Mouse (Mus musculus): ENCODE data around the gene Gm28372. TPM values are rescaled to one million over a fixed set of nuclear protein-coding genes. Genes with fewer than 3 reads are reported as not detected.
"Not testable (repeated sequence)": the region's sequence is repeated elsewhere in the genome, so short reads cannot be mapped to it uniquely, and the experiment has no call there.

Gene Gm28372
- polyA plus RNA-seq (2015; fragmentation: Nextera tagmentation; extraction: Ambion mirVana): 0.32 TPM in 1 of 2 replicates, not detected in the other

- no peaks in the 10 kb centered on the region; the same call in 1 of the 2 replicates for H3K27me3 ChIP-seq
- H3K4me2 ChIP-seq: no peak within 1 kb of the TSS
- no peaks in the 10 kb centered on the region for H3K36me3 ChIP-seq
- H3K9me3 ChIP-seq: no peaks in the 10 kb centered on the region
- H3K9ac ChIP-seq: no peak within 1 kb of the TSS
- 89% methylated on average over 1 of the region's 1 CpGs for WGBS
- no peak within 1 kb of the TSS for H3K27ac ChIP-seq
- H3K4me3 ChIP-seq: no peak within 1 kb of the TSS
- peaks cover 22% of the 10 kb centered on the region for H3K4me1 ChIP-seq
- ATAC-seq (ENCODE audit: insufficient number of reproducible peaks, insufficient read depth, low FRiP score, low TSS enrichment, low read depth): no peak
These were observed at the start of gene Gm28372, which contains the start of gene 1700020A23Rik for GRCm38 (mm10) chr2:130404939-130405338. Gene Gm28372, plus strand, starts transcription at chr2:130405239. Gene 1700020A23Rik, plus strand, starts transcription at chr2:130405259.

DNA sequence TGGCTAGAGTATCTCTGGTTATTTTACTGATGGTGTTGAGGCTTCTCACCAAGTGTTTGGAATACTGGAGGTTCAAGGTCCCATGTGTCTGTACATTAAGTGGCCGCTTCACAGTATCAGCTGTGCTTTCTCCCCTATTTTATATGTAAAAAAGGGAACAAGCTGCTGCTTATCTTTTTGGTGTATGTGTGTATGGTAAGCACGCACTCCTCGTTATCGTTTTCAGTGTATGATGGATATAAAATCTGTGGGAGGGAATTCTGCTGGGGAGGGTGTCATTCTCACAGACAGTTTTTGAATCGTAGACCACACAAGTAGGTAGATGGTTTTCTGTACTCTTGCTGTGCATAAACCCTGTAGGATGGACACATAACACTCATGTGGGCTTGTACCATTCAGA is 47.5 kb upstream of the Gm28372 start:
- H3K4me2 ChIP-seq: no peak overlapping the region
- peaks cover 8% of the 10 kb centered on the region; the same call in 1 of the 2 replicates for H3K4me1 ChIP-seq
- H3K9me3 ChIP-seq: no peaks in the 10 kb centered on the region
- 94% methylated on average over 5 of the region's 5 CpGs for WGBS
- no peak overlapping the region for H3K9ac ChIP-seq
- ATAC-seq (ENCODE audit: insufficient number of reproducible peaks, insufficient read depth, low FRiP score, low TSS enrichment, low read depth): no peak
- no peak overlapping the region for H3K27ac ChIP-seq
- H3K36me3 ChIP-seq: no peaks in the 10 kb centered on the region
- peaks cover 56% of the 10 kb centered on the region for H3K27me3 ChIP-seq
- no peak overlapping the region for H3K4me3 ChIP-seq

DNA sequence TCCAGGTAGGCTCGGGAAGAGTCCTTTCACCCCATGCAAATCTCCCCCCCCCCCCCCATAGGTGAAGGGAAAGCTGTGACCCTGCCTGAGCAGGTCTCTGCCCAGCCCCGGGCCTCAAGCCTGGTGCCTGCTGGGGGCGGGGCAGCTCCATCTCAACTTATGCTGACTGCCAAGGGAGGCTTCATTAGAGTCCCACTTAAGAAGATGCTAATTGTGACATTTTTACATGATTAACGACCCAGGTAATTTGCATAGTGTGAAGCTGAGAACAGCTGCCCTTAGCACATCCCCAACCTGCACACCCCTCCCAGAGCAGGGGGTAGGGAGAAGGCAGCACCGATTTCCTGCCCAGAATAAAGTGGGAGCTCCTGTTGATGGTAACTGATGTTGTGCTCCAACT is 46.2 kb upstream of the Gm28372 start:
- H3K9me3 ChIP-seq: no peaks in the 10 kb centered on the region
- H3K9ac ChIP-seq: no peak overlapping the region
- no peaks in the 10 kb centered on the region for H3K36me3 ChIP-seq
- WGBS: 20% methylated on average over 5 of the region's 5 CpGs
- no peak overlapping the region for H3K4me2 ChIP-seq
- peaks cover 69% of the 10 kb centered on the region for H3K27me3 ChIP-seq
- no peak overlapping the region for H3K4me3 ChIP-seq
- H3K27ac ChIP-seq: no peak overlapping the region
- ATAC-seq (ENCODE audit: insufficient number of reproducible peaks, insufficient read depth, low FRiP score, low TSS enrichment, low read depth): no peak
- H3K4me1 ChIP-seq: peaks cover 11% of the 10 kb centered on the region; the same call in 1 of the 2 replicates

DNA sequence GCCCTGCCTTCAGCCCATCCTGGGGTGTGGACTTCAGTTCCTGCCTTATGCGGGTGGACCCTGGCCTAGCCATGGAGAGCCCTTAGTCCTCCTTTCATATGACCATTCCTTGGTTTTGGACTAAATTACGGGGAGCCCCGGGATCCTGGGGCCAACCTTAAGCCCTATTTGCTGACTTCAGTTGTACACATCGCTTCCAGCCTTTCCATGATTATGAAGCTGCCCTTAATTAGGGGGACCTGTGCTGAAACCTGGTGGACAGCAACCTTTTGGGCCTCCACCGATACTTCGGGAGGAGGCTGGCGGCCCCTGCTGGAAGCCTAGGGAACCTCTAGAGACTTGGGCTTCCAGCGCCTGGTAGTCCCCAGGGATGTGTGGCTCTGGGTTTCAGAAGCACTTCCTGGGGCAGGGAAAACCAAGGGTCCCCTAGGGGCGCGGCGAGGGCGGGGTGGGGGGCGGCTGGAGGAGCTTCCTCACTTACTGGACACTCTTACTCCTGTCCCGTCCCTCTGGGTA is 42.5 kb upstream of the Gm28372 start:
- 4% methylated on average over 14 of the region's 14 CpGs for WGBS
- no peak overlapping the region for H3K4me3 ChIP-seq
- no peak overlapping the region for H3K9ac ChIP-seq
- ATAC-seq (ENCODE audit: insufficient number of reproducible peaks, insufficient read depth, low FRiP score, low TSS enrichment, low read depth): no peak
- peaks cover 91% of the 10 kb centered on the region for H3K27me3 ChIP-seq
- H3K9me3 ChIP-seq: no peaks in the 10 kb centered on the region
- no peak overlapping the region for H3K4me2 ChIP-seq
- H3K27ac ChIP-seq: no peak overlapping the region
- H3K36me3 ChIP-seq: no peaks in the 10 kb centered on the region
- peaks cover 17% of the 10 kb centered on the region for H3K4me1 ChIP-seq

- no peak for ATAC-seq (ENCODE audit: insufficient number of reproducible peaks, insufficient read depth, low FRiP score, low TSS enrichment, low read depth)
- H3K36me3 ChIP-seq: no peaks in the 10 kb centered on the region
- H3K27me3 ChIP-seq: peaks cover 62% of the 10 kb centered on the region
- 5% methylated on average over 30 of the region's 30 CpGs for WGBS
- H3K4me3 ChIP-seq: peak overlapping the region; percentile 35
- H3K9me3 ChIP-seq: no peaks in the 10 kb centered on the region
- no peak overlapping the region for H3K27ac ChIP-seq
- peak overlapping the region; percentile 54 for H3K4me2 ChIP-seq
- H3K9ac ChIP-seq: peak overlapping the region; percentile 58
- peaks cover 17% of the 10 kb centered on the region for H3K4me1 ChIP-seq
These were observed 39.6 kb upstream of the Gm28372 start for GRCm38 (mm10) chr2:130365211-130366094.

GRCm38 (mm10) chr2:130367386-130367785 is 37.7 kb upstream of the Gm28372 start:
- Histone ChIP-seq H3K4me3 (no peak overlapping the region), H3K4me2 (no peak overlapping the region), H3K9me3 (no peaks in the 10 kb centered on the region), H3K27me3 (peaks cover 43% of the 10 kb centered on the region), H3K4me1 (peaks cover 11% of the 10 kb centered on the region), H3K36me3 (no peaks in the 10 kb centered on the region), H3K27ac (no peak overlapping the region), H3K9ac (no peak overlapping the region)
- 65% methylated on average over 4 of the region's 4 CpGs for WGBS
- no peak for ATAC-seq (ENCODE audit: insufficient number of reproducible peaks, insufficient read depth, low FRiP score, low TSS enrichment, low read depth)

- not testable (repeated sequence) for H3K9me3 ChIP-seq; H3K4me3 ChIP-seq; H3K27me3 ChIP-seq; H3K27ac ChIP-seq; ATAC-seq (ENCODE audit: insufficient number of reproducible peaks, insufficient read depth, low FRiP score, low TSS enrichment, low read depth); H3K4me1 ChIP-seq; H3K36me3 ChIP-seq; H3K4me2 ChIP-seq; H3K9ac ChIP-seq
- WGBS: 62% methylated on average over 1 of the region's 1 CpGs
These were observed 32.0 kb upstream of the Gm28372 start for GRCm38 (mm10) chr2:130373026-130373425.

- Histone ChIP-seq H3K27ac (no peak overlapping the region), H3K9me3 (no peaks in the 10 kb centered on the region), H3K4me3 (no peak overlapping the region), H3K4me1 (no peaks in the 10 kb centered on the region), H3K27me3 (no peaks in the 10 kb centered on the region), H3K4me2 (no peak overlapping the region), H3K36me3 (no peaks in the 10 kb centered on the region), H3K9ac (no peak overlapping the region)
- ATAC-seq (ENCODE audit: insufficient number of reproducible peaks, insufficient read depth, low FRiP score, low TSS enrichment, low read depth): no peak
- 74% methylated on average over 4 of the region's 4 CpGs for whole genome bisulfite sequencing
These were observed 30.1 kb upstream of the Gm28372 start for GRCm38 (mm10) chr2:130374951-130375350.

DNA sequence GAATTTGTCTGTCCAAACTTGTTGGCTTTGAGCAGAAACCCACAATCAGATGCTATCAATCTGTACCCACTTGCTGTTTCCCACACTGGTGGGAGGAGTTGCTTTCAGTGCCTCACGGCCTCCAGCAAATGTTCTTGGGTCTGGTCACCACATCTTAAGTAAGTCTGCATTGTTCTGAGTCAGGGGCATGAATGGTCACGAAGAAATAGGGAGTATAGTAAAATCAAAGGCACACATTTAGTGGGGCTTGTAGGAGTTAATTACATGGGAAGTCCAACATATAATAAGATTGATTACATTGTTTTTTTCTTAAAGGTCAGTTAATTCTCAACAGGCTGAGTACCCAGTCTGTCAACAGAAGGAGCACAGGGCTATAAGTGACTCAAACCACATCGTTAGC is 21.8 kb upstream of the Gm28372 start:
- no peaks in the 10 kb centered on the region for H3K9me3 ChIP-seq
- WGBS: 41% methylated on average over 3 of the region's 3 CpGs
- no peaks in the 10 kb centered on the region for H3K36me3 ChIP-seq
- no peak overlapping the region for H3K4me2 ChIP-seq
- no peak overlapping the region for H3K9ac ChIP-seq
- no peak for ATAC-seq (ENCODE audit: insufficient number of reproducible peaks, insufficient read depth, low FRiP score, low TSS enrichment, low read depth)
- 0 out of 2 replicates have a peak, but pooled peaks cover 3% of the 10 kb centered on the region for H3K4me1 ChIP-seq
- H3K27me3 ChIP-seq: 0 out of 2 replicates have a peak, but pooled peaks cover 4% of the 10 kb centered on the region
- H3K4me3 ChIP-seq: no peak overlapping the region
- no peak overlapping the region for H3K27ac ChIP-seq

DNA sequence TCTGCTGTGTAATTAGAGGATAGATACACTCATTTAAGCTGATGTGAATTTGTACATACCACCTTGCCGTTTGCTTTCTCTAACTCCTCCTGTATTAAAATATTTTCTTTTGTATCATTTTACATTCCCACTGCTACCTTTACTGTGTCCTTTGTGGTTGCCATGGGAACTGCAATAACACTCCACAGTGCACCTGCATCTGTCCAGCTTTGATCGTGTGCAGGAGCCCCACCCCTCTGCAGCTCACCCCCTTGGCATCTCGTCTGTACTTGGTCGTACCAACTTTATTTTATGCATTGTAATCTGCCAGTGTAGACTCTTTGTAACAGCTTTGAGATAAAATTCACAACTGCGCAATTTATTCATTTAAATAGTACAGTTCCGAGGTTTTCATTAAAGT is 21.1 kb upstream of the Gm28372 start:
- 0 out of 2 replicates have a peak, but pooled peaks cover 3% of the 10 kb centered on the region for H3K4me1 ChIP-seq
- no peaks in the 10 kb centered on the region for H3K36me3 ChIP-seq
- H3K27me3 ChIP-seq: 0 out of 2 replicates have a peak, but pooled peaks cover 4% of the 10 kb centered on the region
- H3K4me3 ChIP-seq: no peak overlapping the region
- no peak overlapping the region for H3K9ac ChIP-seq
- H3K27ac ChIP-seq: no peak overlapping the region
- no peak for ATAC-seq (ENCODE audit: insufficient number of reproducible peaks, insufficient read depth, low FRiP score, low TSS enrichment, low read depth)
- no peaks in the 10 kb centered on the region for H3K9me3 ChIP-seq
- H3K4me2 ChIP-seq: no peak overlapping the region
- 64% methylated on average over 6 of the region's 6 CpGs for WGBS

- H3K4me3 ChIP-seq: no peak overlapping the region
- H3K9me3 ChIP-seq: no peaks in the 10 kb centered on the region
These were observed 18.8 kb upstream of the Gm28372 start for GRCm38 (mm10) chr2:130386212-130386611.

DNA sequence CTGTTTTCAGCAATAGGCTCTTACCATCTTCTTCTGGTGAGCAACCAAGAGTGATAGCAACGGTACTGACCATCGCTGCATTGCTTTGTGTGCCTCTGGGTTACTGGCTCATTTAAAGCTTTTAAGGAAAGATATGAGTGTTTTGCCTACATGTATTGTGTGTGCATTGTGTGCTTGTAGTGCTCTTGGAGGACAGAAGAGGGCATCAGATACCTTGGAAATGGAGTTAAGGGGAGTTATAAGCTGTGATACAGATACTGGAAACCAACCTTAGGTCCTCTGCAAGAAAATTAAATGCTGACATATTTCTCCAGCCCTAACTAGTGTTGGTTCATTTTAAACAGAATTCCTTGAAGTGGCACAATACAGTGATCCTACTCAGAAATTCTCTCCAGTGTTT is 16.2 kb upstream of the Gm28372 start:
- Histone ChIP-seq H3K27me3 (0 out of 2 replicates have a peak, but pooled peaks cover 4% of the 10 kb centered on the region), H3K4me1 (no peaks in the 10 kb centered on the region), H3K9ac (no peak overlapping the region), H3K36me3 (peaks cover 28% of the 10 kb centered on the region), H3K4me3 (no peak overlapping the region), H3K4me2 (no peak overlapping the region), H3K9me3 (no peaks in the 10 kb centered on the region), H3K27ac (no peak overlapping the region)
- 77% methylated on average over 2 of the region's 2 CpGs for WGBS
- ATAC-seq (ENCODE audit: insufficient number of reproducible peaks, insufficient read depth, low FRiP score, low TSS enrichment, low read depth): no peak

More at GRCm38 (mm10) chr2:130386212-130386611, 18.8 kb upstream of the Gm28372 start:
- 0 out of 2 replicates have a peak, but pooled peaks cover 4% of the 10 kb centered on the region for H3K27me3 ChIP-seq
- 0 out of 2 replicates have a peak, but pooled peaks cover 3% of the 10 kb centered on the region for H3K4me1 ChIP-seq
- no peak overlapping the region for H3K4me2 ChIP-seq
- H3K27ac ChIP-seq: no peak overlapping the region
- peaks cover 11% of the 10 kb centered on the region for H3K36me3 ChIP-seq
- WGBS: 68% methylated on average over 1 of the region's 1 CpGs
- no peak overlapping the region for H3K9ac ChIP-seq
- ATAC-seq (ENCODE audit: insufficient number of reproducible peaks, insufficient read depth, low FRiP score, low TSS enrichment, low read depth): no peak

Measured in embryonic facial prominence, embryonic 13.5 days (tissue).